Mouse (Mus musculus) layer of hippocampus, adult 9-10 months (tissue): ENCODE results near the gene Efna2.
A peak's percentile ranks its signal among the peaks of the same experiment; 100 is the strongest.

ENCODE experiments used
- DNase-seq: peaks from one replicate; pipeline ENCODE4 v3.0.0; 2022; ENCODE audit warnings: low spot score

Gene Efna2

DNA sequence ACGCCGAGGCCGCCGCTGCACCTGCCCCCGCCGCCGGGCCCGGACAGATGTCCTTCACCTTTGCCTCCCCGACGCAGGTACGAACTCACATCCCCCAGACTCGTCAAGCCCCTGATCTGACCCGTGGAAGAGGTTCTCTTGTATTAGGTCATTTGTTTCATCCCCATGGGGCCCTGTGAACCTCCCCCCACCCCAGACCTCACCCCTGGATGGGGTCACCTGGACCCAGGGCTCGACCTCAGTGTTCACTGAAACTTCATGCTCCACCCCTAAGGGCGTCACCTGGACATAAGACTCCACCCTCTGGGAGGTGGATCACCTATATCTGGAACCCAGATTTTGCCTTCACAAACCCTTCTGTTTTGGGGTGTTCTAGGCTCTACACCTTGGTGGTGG is 36.8 kb upstream of the Efna2 start:
- DNase-seq: no peak

DNA sequence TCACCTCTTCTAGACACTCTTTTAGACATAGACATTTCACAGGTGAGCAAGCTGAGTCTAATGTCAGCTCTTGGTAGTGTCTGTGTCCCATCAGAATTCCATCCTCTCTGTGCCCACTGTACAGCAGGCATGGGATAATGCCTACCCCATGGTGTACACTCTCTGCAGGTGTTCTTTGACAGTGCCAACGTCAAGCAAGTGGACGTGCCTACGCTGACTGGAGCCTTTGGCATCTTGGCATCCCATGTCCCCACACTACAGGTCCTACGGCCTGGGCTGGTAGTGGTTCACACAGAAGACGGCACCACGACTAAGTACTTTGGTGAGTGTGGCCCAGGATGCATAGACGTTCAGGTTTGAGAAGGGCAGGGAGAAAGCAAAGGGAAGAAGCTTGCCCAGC is 35.6 kb upstream of the Efna2 start:
- no peak for DNase-seq

DNA sequence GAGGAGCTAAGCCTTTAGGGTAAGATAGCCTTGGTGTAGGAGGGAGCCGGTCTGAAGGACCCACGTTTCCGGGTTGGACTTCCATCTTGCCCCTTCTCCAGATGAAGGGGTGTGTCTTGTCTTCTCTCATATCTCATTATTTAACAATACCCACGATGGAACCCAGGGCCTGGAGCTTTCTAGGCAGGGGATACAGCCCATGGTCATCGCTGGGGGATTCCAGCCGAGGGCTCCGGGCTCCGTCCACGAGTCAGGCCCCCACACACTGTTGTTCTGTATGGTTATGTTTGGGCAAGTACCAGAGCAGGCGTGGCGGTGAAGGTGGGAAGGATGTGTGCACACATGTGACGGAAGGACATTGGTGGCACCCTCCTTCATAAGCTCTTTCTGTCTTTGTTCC is 35.1 kb upstream of the Efna2 start:
- no peak for DNase-seq

DNA sequence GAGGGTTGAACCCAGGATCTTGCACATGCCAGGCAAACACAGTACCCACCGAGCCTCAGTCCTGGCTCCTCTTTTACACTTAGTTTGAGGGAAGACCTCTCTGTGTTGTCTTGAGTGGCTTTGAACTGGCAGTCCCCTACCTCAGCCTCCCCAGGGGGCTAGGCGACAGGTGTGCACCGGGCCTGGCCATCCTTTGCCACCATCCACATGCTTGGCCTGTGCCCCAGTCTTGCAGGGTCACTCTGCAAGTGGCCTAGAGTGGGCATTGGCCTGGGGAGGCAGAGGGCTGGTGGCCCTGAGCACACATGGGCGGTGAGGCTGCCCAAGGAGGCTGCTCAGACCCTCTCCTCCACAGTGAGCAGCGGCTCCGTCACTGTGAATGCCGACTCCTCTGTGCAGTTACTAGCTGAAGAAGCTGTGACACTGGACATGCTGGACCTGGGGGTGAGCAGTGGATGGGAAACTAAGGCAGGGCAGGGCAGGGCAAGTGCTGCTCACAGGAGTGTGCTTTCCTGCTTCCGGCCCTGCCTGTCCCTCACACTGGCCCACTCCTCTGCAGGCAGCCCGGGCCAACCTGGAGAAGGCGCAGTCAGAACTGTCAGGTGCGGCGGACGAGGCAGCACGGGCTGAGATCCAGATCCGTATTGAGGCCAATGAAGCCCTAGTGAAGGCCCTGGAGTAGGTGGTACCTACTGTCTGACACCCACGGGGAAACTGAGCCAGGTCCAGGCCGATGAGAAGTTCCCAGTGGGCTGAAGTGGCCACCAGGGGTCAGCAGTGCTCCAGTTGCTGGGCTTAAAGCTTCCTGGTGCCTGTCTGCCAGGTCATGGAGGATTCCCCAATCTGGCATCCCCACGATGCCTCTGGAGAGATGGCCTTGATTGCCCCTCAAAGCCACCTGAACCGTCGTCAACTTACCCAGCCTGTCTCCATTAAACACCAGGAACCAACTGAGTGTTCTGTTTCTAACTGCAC is 34.1 kb upstream of the Efna2 start:
- no peak for DNase-seq

DNA sequence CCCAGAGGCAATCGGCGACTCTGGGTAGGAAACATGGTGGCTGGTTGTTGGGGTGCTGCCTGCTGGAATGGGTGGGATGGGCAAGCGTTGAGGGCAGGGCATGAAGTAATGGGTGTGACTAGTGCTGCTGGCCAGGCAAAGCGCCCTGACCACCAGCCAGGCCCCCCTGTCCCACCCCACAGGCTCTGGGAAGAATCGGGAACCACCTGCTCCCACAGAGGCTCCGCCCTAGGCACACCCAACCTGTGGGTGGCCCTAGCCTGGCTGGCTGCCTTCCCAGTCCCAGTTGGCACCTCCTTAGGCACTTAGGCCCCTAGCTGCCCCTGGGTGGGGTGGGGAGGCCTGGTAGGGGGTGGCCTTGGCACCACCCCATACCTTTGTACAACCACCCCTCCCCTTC is 33.4 kb upstream of the Efna2 start:
- no peak for DNase-seq

DNA sequence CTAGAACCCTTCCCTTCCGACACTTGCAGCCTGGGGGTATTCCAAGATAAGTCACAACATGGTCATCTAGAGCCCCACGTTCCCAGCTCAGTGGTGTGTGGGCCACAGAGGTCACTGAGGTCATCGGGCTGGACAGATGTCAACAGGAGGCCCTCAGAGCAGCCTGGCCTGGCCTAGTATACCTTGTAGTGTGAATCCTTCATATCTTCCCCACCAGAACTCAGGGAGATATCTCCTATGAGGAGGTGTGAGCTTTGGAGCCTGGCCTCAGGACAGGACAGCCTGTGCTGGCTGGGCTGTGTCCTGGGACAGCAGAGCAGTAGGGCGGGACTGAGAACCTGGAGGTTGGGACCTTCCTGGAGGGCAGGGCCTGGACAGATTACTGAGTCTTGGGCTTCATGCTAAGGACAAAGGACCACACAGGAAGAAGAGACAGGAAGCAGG is 32.7 kb upstream of the Efna2 start:
- DNase-seq: no peak

DNA sequence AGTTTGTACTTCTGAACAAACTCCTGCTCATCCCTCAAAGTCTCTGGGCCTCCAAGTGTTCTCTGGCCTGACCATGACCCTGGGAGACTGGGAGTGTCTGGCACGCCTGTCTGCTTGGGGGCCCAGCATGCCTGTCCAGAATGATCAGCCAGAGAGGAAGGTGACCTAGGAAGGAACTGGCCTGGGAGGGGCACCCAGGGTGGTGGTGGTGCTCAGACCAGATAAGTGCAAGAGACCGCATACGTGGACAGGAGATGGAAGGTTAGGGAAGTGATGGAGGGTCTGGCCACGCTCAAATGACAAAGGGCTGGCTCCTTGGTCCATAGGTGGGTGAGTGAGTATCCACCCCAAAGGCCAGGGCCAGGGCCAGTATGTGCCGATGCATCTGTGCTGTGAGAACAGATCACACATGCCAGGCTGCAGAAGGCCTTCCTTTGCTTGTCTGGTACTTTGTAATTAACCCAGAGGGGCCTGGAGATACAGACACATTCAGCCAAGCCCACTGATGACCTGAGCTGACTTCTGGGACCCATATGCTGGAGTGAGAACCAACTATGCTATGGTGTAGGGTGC is 32.0 kb upstream of the Efna2 start:
- DNase-seq: no peak

DNA sequence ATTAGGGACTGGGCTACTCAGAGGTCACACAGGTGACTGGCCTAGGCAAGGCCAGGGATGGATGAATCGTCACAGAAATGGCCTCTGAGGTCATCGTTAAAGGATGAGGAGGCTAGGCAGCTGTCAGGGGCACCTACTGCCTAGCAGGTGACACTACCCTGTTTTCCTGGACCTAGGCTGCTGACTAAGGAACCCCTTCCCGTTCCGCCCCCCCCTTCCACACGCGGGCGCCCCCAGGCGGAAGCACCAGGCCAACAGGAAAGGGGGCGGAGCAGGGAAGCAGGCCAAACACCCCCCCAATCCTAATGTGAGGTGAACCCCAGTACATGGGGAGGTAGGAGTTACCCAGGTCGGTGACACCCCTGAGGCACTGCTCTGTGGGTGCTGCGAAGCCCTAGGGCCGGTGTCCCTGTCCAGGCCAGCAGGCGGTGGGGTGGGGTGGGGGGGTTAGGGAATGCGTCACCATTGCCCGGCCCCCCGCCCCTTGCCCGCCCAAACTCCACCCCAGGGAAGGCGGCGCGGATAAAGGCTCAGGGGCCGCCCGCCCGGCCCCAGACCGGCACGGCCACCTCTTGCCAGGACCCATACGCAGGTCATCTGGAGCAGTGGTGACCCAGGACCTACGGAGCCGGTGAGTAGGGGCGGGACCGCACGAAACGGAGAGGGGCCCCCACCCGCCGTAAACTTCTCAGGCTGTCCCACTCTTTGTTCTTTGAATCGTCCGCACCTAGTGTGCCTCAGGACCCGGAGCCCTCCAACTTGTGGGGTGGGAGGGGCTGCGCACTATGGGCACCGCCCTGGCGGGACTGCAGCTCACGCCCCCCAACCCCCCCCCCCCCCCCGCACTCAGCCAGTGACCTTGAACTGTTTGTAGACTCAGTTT is 31.3 kb upstream of the Efna2 start, which contains the start of gene Midn:
Midn (plus strand) TSS at position 554 of the 883 bp plus-strand sequence.
- DNase-seq: no peak

DNA sequence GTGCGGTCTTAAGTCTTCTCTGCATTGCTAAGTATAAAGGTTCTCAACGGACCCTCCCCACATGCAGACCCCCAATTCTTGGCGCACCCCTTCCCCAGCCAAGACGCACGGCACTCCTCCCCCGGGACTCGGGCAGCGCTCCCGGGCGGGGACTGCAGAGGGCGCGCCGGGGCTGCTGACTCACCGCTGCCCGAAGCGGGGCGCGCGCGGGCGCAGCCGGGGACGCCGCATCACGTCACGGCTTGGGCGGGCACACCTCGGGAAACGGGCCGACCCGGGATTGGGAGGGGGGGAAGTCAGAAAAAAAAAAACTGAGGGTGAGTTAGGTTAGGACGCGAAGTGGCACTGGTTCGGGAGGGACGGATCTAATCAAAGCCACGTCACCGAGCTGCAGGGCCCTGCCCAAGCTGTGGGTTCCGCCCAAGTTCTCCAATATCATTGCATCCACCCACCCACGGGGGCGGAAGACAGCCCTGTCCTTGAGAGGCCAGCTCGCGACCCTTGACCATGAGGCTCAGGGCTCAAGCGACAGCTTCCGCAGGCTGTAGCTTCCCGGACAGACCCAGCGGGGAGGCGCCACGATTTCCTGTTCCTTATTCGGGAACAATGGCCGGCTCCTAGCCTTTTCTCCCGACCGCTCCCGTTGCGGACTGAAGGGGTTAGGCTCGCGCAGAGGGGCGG is 30.5 kb upstream of the Efna2 start:
- no peak for DNase-seq

DNA sequence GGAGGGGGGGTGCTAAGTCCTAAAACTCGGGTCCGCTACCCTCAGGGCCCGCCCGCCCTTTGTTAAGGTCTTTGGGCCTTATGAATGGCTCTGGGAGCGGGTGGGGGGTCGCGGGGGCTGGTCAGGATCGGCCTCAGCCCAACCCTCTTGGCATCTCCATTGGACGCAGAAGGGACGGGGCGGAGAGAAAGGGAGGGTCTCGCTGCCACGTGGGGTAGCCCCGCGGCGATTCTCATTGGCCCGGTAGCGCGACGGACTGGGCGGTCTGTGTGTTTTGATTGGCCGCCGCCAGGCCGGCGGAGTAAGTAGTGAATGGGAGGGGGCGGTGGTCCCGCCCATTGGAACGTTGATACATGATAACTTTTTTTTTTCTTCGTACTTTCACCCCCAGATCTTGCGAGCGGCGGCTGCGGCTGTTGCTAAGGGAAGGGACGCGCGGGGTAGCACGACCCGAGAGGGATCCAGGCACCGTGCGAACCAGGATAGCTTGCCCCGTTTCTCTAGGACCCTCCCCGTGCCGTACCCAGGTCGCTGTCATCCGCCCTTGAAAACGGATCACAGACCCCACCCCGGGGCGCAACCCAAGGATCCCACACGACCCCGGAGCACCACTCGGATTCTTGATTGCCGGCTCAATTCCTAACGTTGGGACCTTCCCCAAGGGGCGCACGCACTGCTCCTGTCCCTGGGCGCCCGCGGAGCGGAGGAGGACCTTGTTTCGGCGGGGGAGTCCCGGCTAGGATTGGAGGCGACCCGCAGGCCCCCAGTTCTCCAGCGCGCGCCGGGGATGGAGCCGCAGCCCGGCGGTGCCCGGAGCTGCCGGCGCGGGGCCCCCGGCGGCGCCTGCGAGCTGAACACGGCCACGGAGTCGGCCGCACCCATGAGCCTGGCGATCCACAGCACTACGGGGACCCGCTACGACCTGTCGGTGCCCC is 29.7 kb upstream of the Efna2 start:
- peak; percentile 91 for DNase-seq

DNA sequence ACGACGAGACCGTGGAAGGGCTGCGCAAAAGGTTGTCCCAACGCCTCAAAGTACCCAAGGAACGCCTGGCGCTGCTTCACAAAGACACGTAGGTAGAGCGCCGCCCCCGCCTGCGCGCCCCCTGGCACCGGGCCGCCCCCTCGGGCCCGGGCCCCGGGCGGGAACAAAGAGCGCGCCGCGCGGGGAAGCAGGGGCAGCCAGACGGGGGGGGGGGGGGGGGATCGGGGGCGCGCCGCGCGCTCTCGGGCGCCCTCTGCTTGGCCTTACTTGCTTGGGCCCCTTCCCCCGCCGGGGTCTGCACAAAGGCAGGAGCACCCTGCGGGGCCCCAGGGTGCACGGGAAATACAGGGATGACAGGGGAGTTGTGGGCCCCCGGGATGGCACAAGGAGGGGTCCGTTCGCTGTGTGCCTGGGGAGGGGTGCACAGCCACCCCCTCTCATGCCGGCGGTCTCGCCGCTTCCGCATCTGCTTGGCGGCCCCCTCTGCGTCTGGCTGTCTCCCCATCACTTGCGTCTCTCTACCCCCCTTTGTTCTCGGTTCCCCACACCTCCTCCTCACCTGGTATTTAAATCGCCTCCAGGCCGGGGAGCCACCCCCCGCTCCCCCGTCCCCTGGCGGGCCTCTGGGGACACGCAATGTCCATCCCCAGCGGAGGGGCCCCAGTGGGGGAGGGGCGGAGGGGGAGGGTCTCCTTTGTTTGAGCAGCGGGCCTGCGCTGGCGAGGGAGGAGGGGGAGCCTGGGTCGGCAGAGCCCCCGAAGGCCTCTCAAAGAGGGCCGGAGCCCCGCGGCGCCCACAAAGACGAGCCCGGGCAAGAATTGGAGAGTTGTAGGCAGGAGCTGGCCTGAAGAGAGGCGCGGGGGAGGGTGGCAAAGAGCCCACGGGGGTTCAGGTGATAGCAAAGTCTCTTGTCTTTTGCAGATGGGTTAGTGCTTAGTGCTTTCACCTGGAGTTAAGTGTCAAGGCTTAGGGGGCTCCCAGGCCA is 28.8 kb upstream of the Efna2 start:
- DNase-seq: no peak

DNA sequence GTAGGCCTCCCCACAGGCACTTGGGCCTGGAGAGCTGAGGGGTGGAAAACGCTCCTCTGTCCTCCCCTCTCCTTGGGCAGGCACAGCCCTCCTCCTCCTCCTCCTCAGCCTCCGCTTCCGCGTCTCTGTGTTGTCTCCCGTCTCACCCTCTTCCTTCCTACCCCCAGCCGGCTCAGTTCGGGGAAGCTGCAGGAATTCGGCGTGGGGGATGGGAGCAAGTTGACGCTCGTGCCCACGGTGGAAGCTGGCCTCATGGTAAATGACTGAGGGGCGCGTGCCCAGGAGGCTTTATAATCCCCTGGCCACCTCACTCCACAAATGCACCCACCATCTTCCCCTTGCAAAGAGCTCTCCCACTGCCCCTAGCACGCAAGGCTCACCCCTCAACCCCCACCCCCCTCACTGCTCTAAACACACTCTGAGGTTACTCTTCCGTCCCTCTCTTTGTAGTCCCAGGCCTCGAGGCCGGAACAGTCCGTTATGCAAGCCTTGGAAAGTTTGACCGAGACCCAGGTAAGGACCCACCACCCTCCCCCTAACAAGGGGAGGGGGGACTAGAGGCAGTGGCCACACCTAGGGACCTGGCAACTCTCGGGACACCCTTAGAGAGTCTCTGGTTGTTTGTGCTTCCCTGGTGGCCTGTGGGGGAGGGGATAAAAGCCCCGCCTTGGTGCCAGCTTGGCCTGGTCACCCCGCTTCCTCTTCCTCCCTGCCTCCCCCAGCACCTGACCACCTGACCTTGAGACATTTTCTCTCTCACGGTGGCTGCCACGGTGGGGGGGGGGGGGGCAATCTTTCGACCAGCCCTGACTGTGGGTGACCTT is 27.9 kb upstream of the Efna2 start:
- no peak for DNase-seq

DNA sequence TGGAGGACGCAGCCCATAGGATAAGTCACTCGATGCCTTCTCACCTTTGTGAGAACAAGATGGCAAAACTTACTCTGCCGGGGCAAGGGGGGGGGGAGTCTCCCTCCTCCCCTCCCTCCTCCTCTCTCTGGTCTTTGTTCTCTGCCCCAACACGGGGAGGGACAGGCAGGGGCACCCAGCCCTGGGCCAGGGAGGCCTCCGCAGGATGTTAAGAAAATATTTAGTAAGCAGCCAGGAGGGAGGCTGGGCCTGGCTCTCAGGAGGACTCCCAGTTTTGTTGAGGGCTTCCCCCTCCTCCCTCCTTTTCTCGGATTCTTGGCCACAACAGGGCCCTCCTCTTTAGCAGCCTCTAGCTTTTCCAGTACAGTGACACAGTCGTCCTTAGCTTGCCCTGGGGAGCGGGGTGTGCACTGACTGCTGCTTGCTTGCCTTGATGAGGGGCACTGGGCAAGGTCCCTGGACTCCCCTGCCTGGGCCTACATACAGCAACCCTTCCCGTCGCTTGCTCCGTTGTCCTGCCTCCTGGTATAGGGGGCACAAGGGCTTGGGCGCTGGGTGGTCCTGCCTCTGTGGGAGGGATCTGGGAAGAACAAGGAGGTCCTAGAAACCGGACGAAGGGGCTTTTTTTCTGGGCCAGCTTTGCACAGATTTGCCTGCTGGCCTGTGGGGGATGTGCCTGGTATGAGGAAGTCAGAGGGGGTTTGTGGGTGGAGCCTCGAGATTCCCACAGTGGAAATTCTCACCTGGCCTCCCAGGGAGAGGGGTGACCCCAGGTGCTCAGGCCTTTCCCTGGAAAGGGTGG is 27.0 kb upstream of the Efna2 start:
- DNase-seq: no peak

DNA sequence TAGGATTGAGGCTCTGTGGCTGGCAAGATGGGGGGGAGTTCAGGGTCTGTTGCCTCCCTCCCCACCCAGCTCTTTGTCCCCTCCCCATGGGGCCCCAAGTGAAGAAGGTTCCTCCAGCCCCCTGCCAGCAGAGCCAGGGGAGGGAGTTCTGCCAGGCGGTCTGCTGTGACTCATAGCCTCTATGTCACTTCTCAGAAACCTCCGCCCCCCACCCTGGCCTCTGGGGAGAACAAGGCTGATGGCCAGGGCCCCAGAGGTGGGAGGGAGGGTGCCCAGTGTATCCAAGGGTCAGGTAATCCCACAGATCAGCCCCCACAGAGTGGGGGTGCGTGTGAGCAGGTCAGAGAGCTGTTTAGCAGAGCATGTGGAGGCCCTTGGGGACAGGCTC is 26.4 kb upstream of the Efna2 start:
- DNase-seq: no peak

DNA sequence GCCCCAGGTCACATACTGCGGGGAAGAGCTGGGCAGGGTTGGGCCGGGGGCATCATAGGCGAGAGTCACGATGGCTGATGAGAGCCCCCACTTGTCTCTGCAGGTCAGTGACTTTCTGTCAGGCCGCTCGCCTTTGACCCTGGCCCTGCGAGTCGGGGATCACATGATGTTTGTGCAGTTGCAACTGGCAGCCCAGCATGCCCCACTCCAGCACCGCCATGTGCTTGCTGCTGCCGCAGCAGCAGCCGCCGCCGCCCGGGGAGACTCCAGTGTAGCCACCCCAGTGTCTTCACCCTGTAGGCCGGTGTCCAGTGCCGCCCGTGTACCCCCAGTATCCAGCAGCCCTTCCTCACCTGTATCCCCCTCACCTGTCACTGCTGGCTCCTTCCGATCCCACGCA is 25.6 kb upstream of the Efna2 start:
- DNase-seq: no peak

DNA sequence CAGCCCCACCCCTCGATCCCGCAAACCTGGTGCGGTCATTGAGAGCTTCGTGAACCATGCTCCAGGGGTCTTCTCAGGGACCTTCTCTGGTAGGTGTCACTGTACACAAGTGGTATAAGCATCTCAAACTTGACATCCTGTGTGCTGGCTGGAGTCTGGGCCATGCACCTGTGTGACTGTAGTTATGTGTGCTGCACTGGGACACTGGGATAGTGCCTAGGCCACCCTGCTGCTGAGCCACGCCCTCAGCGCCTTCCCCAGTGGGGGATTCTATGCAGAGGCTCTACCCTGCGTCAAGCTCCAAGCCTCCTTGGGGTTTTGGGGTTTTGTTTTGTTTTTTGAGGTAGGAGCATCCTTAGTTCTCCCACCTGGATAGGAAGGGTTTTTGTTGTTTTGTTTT is 24.9 kb upstream of the Efna2 start:
- DNase-seq: no peak

DNA sequence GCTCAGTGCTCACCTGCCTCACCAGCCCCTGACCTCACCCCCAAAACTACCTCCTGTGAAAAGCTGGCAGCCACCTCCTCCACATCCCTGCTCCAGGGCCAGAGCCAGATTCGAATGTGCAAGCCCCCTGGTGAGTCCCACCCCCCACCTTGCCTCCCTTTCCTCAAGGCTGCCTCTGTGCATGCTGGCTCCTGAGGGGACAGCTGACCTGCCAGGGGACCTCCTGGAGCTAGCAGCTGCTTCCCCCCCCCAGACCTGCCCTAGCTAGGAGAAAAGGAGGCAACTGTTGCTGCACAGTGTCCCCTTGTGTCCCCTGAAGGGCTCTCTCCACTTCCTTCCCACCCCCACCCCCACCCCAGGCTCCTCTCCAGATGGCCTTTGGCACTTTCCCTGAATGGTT is 24.0 kb upstream of the Efna2 start:
- DNase-seq: no peak
